Mouse (Mus musculus) c-Kit-negative CD71-positive TER-119-positive erythroid progenitor cells, embryonic 14.5 days (primary cell): Measurements from ENCODE around the gene Lcp1.

Experiments used
- DNase-seq: peaks from one replicate; pipeline ENCODE4 v3.0.0-alpha.2; 2013; ENCODE audit warnings: low read depth, low spot score

Lcp1 gene

GRCm38 (mm10) chr14:75280406-75280805, 149.5 kb downstream of the Lcp1 start:
- no peak for DNase-seq
